Mouse (Mus musculus): Measurements from ENCODE around the gene Acadl.

DNA sequence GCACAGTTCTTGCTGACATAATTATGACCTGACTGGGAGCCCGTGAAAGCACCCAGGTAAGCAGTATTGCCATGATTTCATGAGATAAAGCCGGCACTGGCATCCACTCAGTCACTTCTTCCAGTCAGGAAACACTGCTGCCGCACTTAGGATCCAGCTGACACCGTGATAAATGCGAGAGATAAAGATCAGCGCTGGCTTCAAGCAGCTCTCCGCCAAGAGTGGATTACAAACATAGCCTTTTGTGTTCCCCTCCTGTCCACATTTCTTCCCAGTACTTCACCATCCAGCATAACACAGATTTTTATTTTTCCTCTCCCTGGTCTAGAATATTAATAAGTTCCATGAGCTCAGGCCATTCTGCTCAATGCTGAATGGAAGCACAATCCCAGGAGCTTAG is 42.8 kb downstream of the Acadl start:
- no peak for TF ChIP-seq POLR2A (IDR thresholded peaks at IDR 0.05; ENCODE audit: low read depth, low read length)
- TF ChIP-seq CTCF (IDR thresholded peaks at IDR 0.05; ENCODE audit: borderline replicate concordance, insufficient read depth, low read length) = no peak

All from embryonic fibroblast, embryonic 13.5 days (primary cell).